Mouse (Mus musculus) forebrain, embryonic 10.5 days (tissue): Measurements from ENCODE around the gene Rgs7bp. TPM values are rescaled to one million over a fixed set of nuclear protein-coding genes. Genes with fewer than 3 reads are reported as not detected.
"Not testable (repeated sequence)": the region's sequence is repeated elsewhere in the genome, so short reads cannot be mapped to it uniquely, and the experiment has no call there.

Experiments used
- DNase-seq: peaks from one replicate; pipeline ENCODE4 v3.0.0-alpha.2; 2017; ENCODE audit warnings: low spot score; ENCODE audit errors: extremely low spot score
- H3K27ac ChIP-seq: fragments of 300-500 bp; sonication (generic); 2 replicates; pipeline ENCODE4 v1.5.1; 2016; ENCODE audit warnings: mild to moderate bottlenecking
- H3K27me3 ChIP-seq: fragments of 300-500 bp; sonication (generic); 2 replicates; pipeline ENCODE4 v1.6.1; 2016; ENCODE audit warnings: mild to moderate bottlenecking; ENCODE audit not compliant: poor library complexity, severe bottlenecking
- H3K36me3 ChIP-seq: fragments of 300-500 bp; sonication (generic); replicated peaks from 2 replicates; pipeline ENCODE4 v1.6.1; 2016; ENCODE audit warnings: mild to moderate bottlenecking, moderate library complexity
- H3K4me1 ChIP-seq: fragments of 300-500 bp; sonication (generic); 2 replicates; pipeline ENCODE4 v1.6.1; 2016
- H3K4me3 ChIP-seq: fragments of 300-500 bp; sonication (generic); 2 replicates; pipeline ENCODE4 v1.5.1; 2016; ENCODE audit warnings: mild to moderate bottlenecking, moderate library complexity
- H3K9me3 ChIP-seq: fragments of 300-500 bp; sonication (generic); 2 replicates; pipeline ENCODE4 v1.6.1; 2016; ENCODE audit warnings: mild to moderate bottlenecking, moderate library complexity
- WGBS: fragments of 180-500 bp; shearing (Covaris S2); methylation state at CpG from one replicate; pipeline ENCODE4 v1.1.7; 2016; 5-methylcytosine and 5-hydroxymethylcytosine counted together
- polyA plus RNA-seq: library from polyadenylated mRNA; unstranded; fragments of >200 nt; fragmentation: Nextera tagmentation; extraction: Ambion mirVana; gene quantifications from 2 replicates; pipeline ENCODE4 v1.2.1, GENCODE M21; 2016

Rgs7bp gene
- polyA plus RNA-seq, 1 experiment from 2014 or later: 0.55 TPM

GRCm38 (mm10) chr13:104959733-104960132 is 95.0 kb downstream of the Rgs7bp start:
- 93% methylated on average over 4 of the region's 4 CpGs for WGBS
- H3K4me1 ChIP-seq: peaks cover 9% of the 10 kb centered on the region
- H3K36me3 ChIP-seq: no peaks in the 10 kb centered on the region
- no peak for DNase-seq
- H3K9me3 ChIP-seq: no peaks in the 10 kb centered on the region
- H3K4me3 ChIP-seq: no peak overlapping the region
- no peak overlapping the region for H3K27ac ChIP-seq
- H3K27me3 ChIP-seq: 0 out of 2 replicates have a peak, but pooled peaks cover 4% of the 10 kb centered on the region

- no peak overlapping the region for H3K4me3 ChIP-seq
- peak; percentile 85 for DNase-seq
- peaks cover 22% of the 10 kb centered on the region for H3K4me1 ChIP-seq
These were observed 106.8 kb downstream of the Rgs7bp start for GRCm38 (mm10) chr13:104947958-104948357.

DNA sequence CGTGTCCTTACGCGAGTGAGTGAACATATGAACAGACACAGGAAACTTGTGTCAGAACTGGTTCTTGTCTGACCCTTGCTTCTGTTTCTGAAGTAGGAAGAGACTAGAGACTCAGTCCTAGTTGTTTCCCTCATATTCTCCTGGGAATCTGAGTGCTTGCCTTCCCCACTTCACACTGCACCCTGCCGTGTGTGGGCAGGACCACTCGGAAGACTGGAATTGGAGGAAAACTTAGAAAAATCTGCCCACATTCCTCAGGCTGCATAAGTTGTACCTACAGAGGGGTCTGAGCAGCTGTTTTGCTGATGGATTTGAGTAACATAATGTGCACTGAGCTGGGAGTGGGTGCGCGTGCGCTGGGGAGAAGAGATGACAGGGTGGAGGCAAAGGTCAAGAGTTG is 114.2 kb downstream of the Rgs7bp start:
- Histone ChIP-seq H3K4me1 (peaks cover 19% of the 10 kb centered on the region), H3K9me3 (no peaks in the 10 kb centered on the region), H3K36me3 (no peaks in the 10 kb centered on the region), H3K27ac (no peak overlapping the region), H3K4me3 (no peak overlapping the region), H3K27me3 (no peaks in the 10 kb centered on the region)
- WGBS: 97% methylated on average over 8 of the region's 8 CpGs
- no peak for DNase-seq

More at GRCm38 (mm10) chr13:104947958-104948357, 106.8 kb downstream of the Rgs7bp start:
- H3K36me3 ChIP-seq: no peaks in the 10 kb centered on the region
- 1% methylated on average over 7 of the region's 7 CpGs for WGBS
- peak overlapping the region; percentile 65 for H3K27ac ChIP-seq
- H3K9me3 ChIP-seq: no peaks in the 10 kb centered on the region
- H3K27me3 ChIP-seq: no peaks in the 10 kb centered on the region

GRCm38 (mm10) chr13:104939856-104940255 is 114.9 kb downstream of the Rgs7bp start:
- Histone ChIP-seq H3K27me3 (no peaks in the 10 kb centered on the region), H3K9me3 (no peaks in the 10 kb centered on the region), H3K4me3 (no peak overlapping the region), H3K27ac (no peak overlapping the region), H3K36me3 (no peaks in the 10 kb centered on the region), H3K4me1 (peaks cover 19% of the 10 kb centered on the region)
- WGBS: 6% methylated on average over 4 of the region's 4 CpGs
- no peak for DNase-seq

GRCm38 (mm10) chr13:104938966-104939593 is 115.7 kb downstream of the Rgs7bp start:
- H3K4me1 ChIP-seq: peaks cover 19% of the 10 kb centered on the region
- no peaks in the 10 kb centered on the region for H3K9me3 ChIP-seq
- WGBS: 79% methylated on average over 13 of the region's 13 CpGs
- H3K27me3 ChIP-seq: no peaks in the 10 kb centered on the region
- no peak overlapping the region for H3K27ac ChIP-seq
- no peak overlapping the region for H3K4me3 ChIP-seq
- no peaks in the 10 kb centered on the region for H3K36me3 ChIP-seq
- DNase-seq: no peak

GRCm38 (mm10) chr13:104937759-104938158 is 117.0 kb downstream of the Rgs7bp start:
- 21% methylated on average over 4 of the region's 6 CpGs for WGBS

GRCm38 (mm10) chr13:104936586-104936985 is 118.1 kb downstream of the Rgs7bp start:
- peaks cover 19% of the 10 kb centered on the region for H3K4me1 ChIP-seq
- no peak for DNase-seq
- no peaks in the 10 kb centered on the region for H3K27me3 ChIP-seq
- no peak overlapping the region for H3K27ac ChIP-seq
- WGBS: 77% methylated on average over 2 of the region's 2 CpGs
- no peaks in the 10 kb centered on the region for H3K9me3 ChIP-seq
- H3K4me3 ChIP-seq: no peak overlapping the region
- H3K36me3 ChIP-seq: no peaks in the 10 kb centered on the region

More at GRCm38 (mm10) chr13:104937759-104938158, 117.0 kb downstream of the Rgs7bp start:
- peaks cover 19% of the 10 kb centered on the region for H3K4me1 ChIP-seq
- no peaks in the 10 kb centered on the region for H3K27me3 ChIP-seq
- H3K4me3 ChIP-seq: peak overlapping the region; percentile 18; the same call in 1 of the 2 replicates
- DNase-seq: no peak
- no peaks in the 10 kb centered on the region for H3K36me3 ChIP-seq
- H3K9me3 ChIP-seq: no peaks in the 10 kb centered on the region
- no peak overlapping the region for H3K27ac ChIP-seq

DNA sequence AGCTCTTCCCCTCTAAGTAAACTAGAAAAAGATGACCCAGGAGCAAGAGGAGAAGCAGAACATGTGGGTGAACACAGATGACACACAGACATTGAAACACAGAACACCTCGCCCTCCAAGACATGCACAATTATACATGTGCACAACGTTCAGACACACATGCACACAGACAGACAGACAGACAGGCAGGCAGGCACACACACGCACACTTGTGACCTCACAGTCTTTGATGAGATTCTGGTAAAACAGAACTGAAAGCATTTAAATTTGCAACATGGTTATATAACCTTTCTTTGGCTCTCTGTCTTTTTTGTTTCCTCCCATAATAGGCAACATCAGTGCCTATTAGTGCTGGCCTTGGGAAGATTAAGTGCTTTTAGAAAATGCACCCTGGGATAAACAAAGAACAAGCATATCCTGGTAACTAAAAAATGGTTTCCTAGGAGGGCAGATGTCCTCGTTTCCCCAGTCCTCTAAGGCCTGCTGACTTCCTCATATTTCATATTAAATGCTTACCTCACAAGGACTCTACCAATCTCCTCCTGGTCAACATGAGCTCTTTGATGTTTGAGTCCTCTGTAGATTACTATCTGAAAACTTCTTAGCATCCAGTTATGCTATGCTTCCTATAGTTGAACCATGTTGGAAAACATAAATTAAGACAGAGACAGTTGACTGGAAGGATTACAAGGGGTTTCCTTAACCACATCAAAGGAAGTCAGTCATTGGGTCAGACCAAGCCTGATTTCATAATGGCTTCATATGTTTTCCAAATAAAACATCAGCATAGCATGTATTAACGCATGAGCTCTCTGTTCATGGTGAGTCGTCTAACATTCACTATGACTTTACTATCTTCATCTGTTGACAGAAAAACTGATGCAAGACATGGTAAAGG is 122.8 kb downstream of the Rgs7bp start:
- DNase-seq: no peak
- Histone ChIP-seq H3K4me3 (no peak overlapping the region), H3K36me3 (no peaks in the 10 kb centered on the region), H3K27ac (no peak overlapping the region), H3K4me1 (peaks cover 2% of the 10 kb centered on the region), H3K27me3 (no peaks in the 10 kb centered on the region), H3K9me3 (no peaks in the 10 kb centered on the region)
- 86% methylated on average over 6 of the region's 6 CpGs for WGBS

DNA sequence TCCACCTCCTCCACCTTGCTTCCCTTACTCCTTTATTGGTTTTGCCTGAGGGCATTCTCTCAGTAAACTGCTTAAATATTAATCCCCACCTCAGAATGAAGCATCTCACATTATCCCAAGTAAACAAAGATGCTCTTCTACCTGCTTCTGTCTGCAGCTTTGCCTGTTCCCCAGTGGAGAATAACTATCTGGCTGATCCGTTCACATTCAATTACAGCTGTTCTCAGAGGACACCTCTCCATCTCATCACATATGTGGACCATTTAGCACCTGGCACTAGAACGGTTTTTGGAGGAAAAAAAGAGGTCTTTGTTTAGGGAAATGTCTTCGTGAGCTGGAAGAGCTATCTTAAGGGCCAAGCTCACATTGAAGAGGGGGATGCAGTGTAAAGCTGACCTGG is 123.9 kb downstream of the Rgs7bp start:
- WGBS: 78% methylated on average over 3 of the region's 3 CpGs
- Histone ChIP-seq H3K36me3 (no peaks in the 10 kb centered on the region), H3K9me3 (no peaks in the 10 kb centered on the region)

GRCm38 (mm10) chr13:104918663-104919062 is 136.1 kb downstream of the Rgs7bp start:
- no peaks in the 10 kb centered on the region for H3K36me3 ChIP-seq
- no peaks in the 10 kb centered on the region; the same call in 1 of the 2 replicates for H3K4me1 ChIP-seq
- DNase-seq: no peak
- no peaks in the 10 kb centered on the region; the same call in 1 of the 2 replicates for H3K9me3 ChIP-seq
- H3K27me3 ChIP-seq: no peaks in the 10 kb centered on the region
- no peak overlapping the region for H3K27ac ChIP-seq
- 81% methylated on average over 16 of the region's 16 CpGs for WGBS
- H3K4me3 ChIP-seq: no peak overlapping the region

More for the DNA sequence above, 123.9 kb downstream of the Rgs7bp start:
- DNase-seq: no peak
- no peak overlapping the region for H3K27ac ChIP-seq
- H3K4me3 ChIP-seq: no peak overlapping the region
- no peaks in the 10 kb centered on the region for H3K27me3 ChIP-seq
- no peaks in the 10 kb centered on the region for H3K4me1 ChIP-seq

DNA sequence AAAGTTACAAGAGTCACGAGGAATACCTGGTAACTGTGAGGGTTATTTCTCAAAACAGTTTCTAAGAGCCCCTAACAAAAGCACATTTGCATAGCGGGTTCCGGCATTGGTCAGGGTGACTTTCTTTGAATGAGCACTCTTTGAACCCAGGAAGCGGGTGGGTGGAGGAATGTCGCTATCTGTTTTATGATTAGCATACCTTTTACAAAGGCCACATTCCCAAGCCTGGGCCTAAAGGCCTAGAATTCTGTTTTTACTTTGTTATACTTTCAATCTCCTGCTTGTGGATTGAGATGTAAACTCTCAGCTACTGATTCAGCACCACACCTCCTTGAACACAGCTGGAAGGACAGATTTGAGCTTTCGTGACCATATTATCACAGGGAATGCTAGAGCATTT is 138.0 kb downstream of the Rgs7bp start:
- H3K36me3 ChIP-seq, DNase-seq, H3K9me3 ChIP-seq, H3K27me3 ChIP-seq, H3K27ac ChIP-seq, H3K4me1 ChIP-seq, H3K4me3 ChIP-seq: not testable (repeated sequence)
- 90% methylated on average over 6 of the region's 6 CpGs for WGBS

GRCm38 (mm10) chr13:104916106-104916505 is 138.6 kb downstream of the Rgs7bp start:
- DNase-seq: no peak
- Histone ChIP-seq H3K36me3 (no peaks in the 10 kb centered on the region), H3K9me3 (no peaks in the 10 kb centered on the region; the same call in 1 of the 2 replicates), H3K4me1 (peaks cover 9% of the 10 kb centered on the region; the same call in 1 of the 2 replicates), H3K4me3 (no peak overlapping the region), H3K27ac (no peak overlapping the region), H3K27me3 (no peaks in the 10 kb centered on the region)
- WGBS: 92% methylated on average over 2 of the region's 2 CpGs
